Mouse (Mus musculus) inflammation-experienced regulatory T-cells (primary cell): ENCODE measurements around the gene Eif3b. TPM values are rescaled to one million over a fixed set of nuclear protein-coding genes. Genes with fewer than 3 reads are reported as not detected.

Source experiments
- polyA plus RNA-seq, 2 experiments: library from polyadenylated mRNA; unstranded; fragments of 100-300 nt; shearing (Covaris generic); gene quantifications; one replicate each; pipeline ENCODE4 v1.2.1; 2017

Gene Eif3b
- 100 to 1,000 TPM; 193 to 230 TPM for polyA plus RNA-seq

GRCm38 (mm10) chr5:140418489-140419441 lies at the start of gene Eif3b:
Eif3b (plus strand) TSS chr5:140419328.

DNA sequence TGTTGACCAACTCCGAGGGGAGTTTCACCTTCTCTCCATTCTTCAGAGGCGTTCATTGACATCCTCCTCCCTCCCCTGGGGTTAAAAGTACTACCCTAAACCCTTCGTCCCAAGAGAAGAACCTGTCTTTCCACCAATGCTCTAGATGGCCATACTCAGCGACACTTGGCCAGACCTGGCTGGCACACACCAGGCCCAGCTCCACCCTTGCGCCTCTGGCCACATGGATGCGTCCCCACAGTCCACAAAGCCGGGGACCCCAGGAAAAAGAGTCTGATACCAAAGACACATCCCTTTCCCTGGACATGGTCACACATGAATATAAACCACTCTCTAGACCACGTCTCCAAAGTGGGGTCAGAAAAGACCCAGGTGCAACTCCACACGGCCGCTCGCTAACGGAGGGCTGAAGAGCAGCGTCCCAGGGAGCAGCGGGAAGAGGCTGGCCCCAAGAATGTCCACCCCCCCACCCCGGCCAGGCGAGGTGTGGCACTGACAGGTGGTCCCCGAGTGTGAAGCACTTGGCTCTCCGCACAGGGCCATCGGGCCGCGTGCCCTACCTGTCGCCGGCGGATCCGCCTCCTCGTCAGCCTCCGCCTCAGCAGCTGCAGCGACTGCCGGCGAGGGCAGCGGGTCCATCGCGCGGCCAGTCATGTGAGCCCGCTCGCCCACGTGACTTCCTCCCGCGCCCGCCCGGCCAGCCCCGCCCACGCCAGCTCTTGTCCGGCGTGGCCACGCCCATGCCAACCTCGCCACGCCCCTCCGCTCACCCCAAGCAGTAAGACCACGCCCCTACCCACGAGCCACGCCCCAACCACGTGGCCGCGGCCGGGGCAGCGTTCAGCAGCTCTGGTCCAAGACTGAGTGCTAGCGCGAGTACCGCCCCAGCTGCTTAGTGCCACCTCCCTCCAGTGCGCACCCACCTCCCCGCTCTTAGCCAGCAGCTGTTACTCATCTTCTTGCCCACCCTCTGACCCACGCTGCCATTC lies 30.2 kb upstream of the Eif3b start, which contains the start of gene Snx8:
Gene Snx8, minus strand, starts transcription at position 675 of the 989 bp plus-strand sequence.

DNA sequence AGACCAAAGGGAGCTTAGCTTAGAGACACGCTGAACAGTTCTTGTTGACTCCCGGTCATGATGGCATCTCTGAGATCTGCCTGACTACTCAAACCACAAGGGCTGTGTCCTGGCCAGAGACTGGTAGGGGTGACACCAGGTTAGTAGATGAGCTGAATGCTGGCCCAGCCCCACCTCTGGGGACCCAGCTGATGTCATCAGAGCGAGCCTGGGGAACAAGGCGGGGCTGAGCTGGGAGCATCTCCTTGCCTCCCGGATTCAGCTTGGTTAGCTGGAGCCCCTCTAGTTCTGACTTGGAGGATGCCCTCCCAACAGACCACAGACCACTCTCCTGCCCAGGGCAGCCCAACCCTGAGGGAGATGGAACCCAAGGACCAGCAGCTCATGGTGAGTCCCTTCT lies 26.2 kb downstream of the Eif3b start, which contains the start of gene Gm4869:
Gene Gm4869, plus strand, starts transcription at position 301 of the 400 bp plus-strand sequence.

Other genes starting within 250 kb of the Eif3b start
- 10 to 100 TPM; 24.0 to 25.7 TPM for gene Mad1l1, start 97.8 kb upstream of the Eif3b start, polyA plus RNA-seq
- 10 to 100 TPM; 14.6 to 21.5 TPM for gene Nudt1, start 97.7 kb upstream of the Eif3b start, polyA plus RNA-seq
- gene Mrm2, start 87.4 kb upstream of the Eif3b start, polyA plus RNA-seq, result 10 to 100 TPM; 12.9 to 17.2 TPM
- gene Snx8, start 30.1 kb upstream of the Eif3b start, polyA plus RNA-seq, result 1 to 10 TPM; 1.8 to 2.2 TPM
- gene Gm4869, start 26.3 kb downstream of the Eif3b start, polyA plus RNA-seq, result under 1 TPM in 1 of 2 experiments, not detected in 1; 0.12 TPM
- 10 to 100 TPM; 36.9 to 52.0 TPM for gene Chst12, start 86.2 kb downstream of the Eif3b start, polyA plus RNA-seq
- gene Grifin, start 145.7 kb downstream of the Eif3b start, polyA plus RNA-seq, result 1 to 10 TPM in 1 of 2 experiments, not detected in 1; 1.2 TPM
- 100 to 1,000 TPM; 243 to 259 TPM for gene Lfng, start 188.0 kb downstream of the Eif3b start, polyA plus RNA-seq
- gene Ttyh3, start 229.7 kb downstream of the Eif3b start, polyA plus RNA-seq, result 10 to 100 TPM; 19.2 to 28.7 TPM